Mouse (Mus musculus) erythroblast, adult 5-6 weeks (primary cell): ENCODE measurements around the gene Gcnt7. TPM values are rescaled to one million over a fixed set of nuclear protein-coding genes. Genes with fewer than 3 reads are reported as not detected.
A peak's percentile ranks its signal among the peaks of the same experiment; 100 is the strongest.

Source experiments
- ATAC-seq: replicated peaks from 2 replicates; pipeline ENCODE4 v1.8.0; 2016; ENCODE audit warnings: moderate number of reproducible peaks, mild to moderate bottlenecking, moderate TSS enrichment, inconsistent platforms; ENCODE audit not compliant: poor library complexity, low FRiP score, severe bottlenecking
- total RNA-seq, 2 experiments: library from RNA; stranded (forward) in 1 of 2; stranded (reverse) in 1 of 2; fragments of 150-400 nt in 1 of 2; fragments of 200-764, 138-1000 nt in 1 of 2; gene quantifications; 2 replicates each; pipeline versions ENCODE4 v1.2.3 to v1.2.4; 2015 to 2017; ENCODE audit warnings: low replicate concordance in 2 of 2

Gcnt7 gene
- not detected in 2 replicates for total RNA-seq (2015; ENCODE audit: low replicate concordance)
- total RNA-seq (2017; ENCODE audit: low replicate concordance): 1.1 TPM in 1 of 2 replicates, not detected in the other

- no peak for ATAC-seq
Observed at GRCm38 (mm10) chr2:172458496-172458895, at the start of gene Gcnt7. Gcnt7 (minus strand) TSS chr2:172458596.

- no peak for ATAC-seq
Observed at GRCm38 (mm10) chr2:172506121-172506520, 47.7 kb upstream of the Gcnt7 start.

DNA sequence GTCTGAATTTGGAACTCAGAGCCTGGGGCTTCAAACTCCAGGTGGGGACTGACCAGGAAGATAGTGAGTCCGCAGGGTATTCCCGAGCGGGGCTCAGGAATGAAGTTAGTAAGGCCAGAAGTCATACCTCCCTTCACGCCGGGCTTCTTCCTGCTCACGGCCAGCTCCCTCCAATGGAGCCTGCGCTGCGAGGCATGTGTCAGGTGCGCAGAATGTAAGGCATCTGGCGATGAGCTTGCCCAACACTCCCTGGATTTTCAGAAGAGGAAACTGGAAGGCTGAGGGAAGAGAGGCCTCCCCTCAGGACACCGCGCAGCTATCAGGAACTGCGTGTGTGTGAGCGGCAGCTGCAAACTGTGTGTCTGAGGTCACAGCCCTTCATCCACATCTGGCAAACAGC lies 43.8 kb upstream of the Gcnt7 start:
- no peak for ATAC-seq

DNA sequence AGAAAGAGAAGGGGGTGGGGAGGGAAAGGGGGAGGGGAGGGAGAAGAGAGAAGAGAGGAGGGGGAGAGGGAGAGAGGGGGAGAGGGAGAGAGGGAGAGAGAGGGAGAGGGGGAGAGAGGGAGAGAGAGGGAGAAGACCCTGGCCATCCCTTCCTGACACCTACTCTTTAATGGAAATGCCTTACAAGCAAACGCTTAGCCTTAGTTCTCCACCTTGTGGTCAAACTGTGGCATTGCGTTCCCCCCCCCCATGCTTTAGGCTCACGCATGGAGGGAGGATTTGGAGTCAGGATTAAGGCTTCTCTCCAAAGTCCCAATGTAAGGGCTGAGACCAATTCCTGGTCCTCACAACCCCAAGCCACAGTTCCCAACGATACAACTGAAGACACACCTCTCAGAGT lies 42.9 kb upstream of the Gcnt7 start:
- ATAC-seq: no peak

- no peak for ATAC-seq
Observed at GRCm38 (mm10) chr2:172500752-172501316, 42.4 kb upstream of the Gcnt7 start.

DNA sequence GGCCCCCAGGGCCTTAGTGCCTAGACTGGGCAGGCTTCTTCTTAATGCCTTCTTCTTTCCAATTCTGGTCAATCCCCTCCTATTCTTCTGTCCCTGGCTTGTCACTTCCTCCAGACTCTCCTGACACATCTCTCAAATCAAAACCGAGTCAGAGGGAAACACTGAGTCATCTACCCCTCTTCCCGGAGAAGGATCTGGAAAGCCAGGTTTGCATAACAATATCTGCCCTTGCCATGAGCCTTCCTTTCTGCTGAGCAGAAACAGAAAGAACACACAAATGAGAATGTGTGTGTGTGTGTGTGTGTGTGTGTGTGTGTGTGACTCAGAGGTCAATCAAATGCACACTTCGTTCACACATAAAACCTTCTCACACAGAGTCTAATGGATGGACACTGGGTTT lies 40.4 kb upstream of the Gcnt7 start:
- no peak for ATAC-seq

DNA sequence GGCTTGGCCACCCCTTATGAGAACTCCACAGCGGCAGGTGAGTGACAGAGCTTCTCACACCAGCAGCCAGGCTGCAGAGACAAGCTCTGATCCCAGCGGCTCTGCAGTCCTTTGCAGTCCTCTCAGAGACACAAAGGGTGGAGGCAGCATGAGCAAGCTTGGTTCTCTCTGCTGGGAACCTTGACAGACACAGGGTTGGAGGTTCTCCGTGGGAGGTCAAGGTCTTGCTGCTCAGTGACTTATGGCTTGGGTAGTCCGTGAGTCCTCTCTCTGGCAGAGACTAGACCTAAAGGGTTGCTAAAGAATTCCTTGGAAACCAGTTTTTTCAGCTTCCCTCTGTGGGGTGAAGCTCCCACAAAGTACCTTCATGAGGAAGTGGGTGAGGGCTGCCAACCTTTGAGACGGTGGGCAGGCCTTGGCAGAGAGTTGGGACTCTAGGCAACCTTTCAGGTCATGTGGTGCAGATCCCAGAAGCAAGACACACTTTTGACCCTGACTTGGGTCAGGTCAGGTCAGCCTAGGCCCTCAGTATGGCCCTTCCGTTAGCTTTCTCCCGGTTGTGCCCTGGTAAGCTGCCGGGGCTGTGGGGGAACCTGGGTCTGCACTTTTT lies 38.4 kb upstream of the Gcnt7 start:
- ATAC-seq: no peak

- ATAC-seq: no peak
Observed at GRCm38 (mm10) chr2:172484696-172485370, 26.4 kb upstream of the Gcnt7 start.

DNA sequence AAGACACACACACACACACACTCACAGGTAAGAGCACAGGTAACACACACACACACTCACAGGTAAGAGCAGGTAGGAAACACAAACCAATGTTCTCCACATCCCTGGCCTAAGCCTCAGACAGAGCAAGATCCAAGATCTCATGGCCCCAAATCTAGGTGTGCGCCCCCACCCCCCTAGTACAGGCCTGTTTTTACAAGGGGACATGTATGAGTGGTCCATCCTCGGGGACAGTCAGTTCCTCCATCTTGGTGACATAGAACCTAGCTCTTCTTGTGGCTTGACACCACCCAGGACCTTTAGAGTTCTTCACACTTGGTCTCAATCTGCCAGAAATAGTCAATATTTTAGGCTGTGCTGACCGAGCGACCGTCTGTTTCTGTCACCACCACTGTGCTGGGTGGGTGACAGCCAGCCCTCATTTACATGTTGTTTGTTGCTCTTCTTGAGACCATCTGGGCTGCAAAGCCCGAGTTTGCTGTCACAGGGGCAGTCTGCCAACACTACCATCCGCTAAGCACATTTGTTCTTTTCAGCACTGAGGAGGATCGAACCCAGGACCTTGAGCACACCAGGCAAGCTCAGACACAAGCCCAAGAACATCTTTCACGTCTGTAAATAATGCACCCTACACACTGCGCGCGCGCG lies 25.5 kb upstream of the Gcnt7 start:
- no peak for ATAC-seq

GRCm38 (mm10) chr2:172481654-172482385 lies 23.4 kb upstream of the Gcnt7 start:
- no peak for ATAC-seq

GRCm38 (mm10) chr2:172480296-172480695 lies 21.9 kb upstream of the Gcnt7 start:
- ATAC-seq: no peak

DNA sequence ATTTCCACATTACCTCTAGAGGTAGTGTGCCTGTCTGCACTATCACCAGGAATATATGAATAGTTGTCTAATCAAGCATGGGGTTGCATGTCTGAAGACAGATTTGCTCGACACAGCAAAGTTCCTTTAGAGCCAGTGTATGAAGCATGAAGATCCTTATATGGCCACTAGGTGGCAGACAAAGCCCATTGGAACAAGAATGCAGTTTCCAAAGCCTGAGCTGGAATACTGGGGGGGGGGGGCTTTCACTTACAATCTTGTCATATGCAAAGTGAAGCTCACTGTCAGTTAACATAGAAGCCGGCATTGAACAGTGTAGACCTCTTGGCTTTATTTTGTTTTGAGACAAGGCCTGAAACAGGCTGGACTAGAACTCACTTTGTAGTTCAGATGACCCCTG lies 19.5 kb upstream of the Gcnt7 start:
- ATAC-seq: peak; percentile 63; the same call in 1 of the 2 replicates

DNA sequence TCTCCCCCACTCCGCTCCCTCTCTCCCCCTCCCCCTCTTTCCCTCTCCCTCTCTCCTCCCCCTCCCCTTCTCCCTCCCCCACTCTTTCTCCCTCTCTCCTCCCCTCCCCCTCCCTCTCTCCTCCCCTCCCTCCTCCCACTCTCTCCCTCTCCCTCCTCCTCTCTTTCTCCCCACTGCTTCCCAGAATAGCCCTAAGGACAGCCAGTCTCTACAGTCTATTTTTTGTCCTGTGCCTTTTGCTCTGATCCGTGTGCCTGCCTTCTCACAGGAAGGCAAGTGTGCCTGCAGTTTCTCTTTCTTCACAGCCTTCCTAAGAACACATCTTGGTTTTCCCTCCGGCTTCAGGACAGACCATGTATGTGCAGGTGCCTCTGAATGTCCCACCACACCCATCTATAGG lies 19.0 kb upstream of the Gcnt7 start:
- no peak for ATAC-seq

DNA sequence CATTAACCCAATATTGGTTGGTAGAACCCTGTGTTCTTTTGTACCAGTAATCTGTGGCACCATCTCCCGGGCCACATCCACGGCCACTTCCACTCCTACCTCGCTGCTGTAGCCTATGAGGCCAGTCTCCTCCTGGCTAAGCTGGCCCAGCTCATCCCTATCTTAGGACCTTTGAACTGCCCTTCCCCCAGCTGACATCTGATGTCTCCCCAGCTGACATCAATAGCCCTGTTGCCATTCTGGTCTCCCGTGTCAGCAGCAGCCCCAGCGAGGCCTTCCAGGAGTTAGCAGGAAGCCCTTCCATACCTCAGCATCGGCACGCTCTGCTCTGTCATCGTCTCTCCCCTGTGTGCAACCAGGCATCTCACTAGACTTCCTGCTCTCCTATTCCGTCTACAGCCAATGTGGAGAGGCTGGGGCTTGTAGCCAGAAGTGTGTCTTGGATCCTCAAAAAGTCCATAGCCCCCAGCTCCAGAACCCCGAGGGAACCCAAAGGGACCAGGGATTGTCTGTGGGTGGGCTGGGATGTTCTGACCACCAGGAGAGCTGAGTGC lies 18.4 kb upstream of the Gcnt7 start:
- no peak for ATAC-seq

- no peak for ATAC-seq
Observed at GRCm38 (mm10) chr2:172474970-172475369, 16.6 kb upstream of the Gcnt7 start.

DNA sequence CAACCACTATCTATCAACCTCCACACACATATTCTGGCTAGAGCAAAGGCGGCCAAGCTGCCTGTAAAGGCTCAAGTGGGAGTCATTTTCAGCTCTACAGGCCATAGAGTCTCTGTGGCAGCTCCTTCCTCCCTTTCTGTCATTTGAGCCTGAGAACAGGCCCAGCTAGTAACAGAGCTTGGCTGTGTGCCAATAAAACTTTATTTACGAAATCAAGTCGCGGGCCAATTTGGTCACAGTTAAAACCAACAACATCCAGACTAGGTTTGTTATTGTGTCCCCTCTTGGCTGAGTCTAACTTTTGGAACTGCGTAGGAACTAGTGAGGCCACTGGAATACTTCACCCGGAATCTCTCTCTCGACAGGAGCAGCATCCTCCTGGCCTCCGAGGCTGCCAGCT lies 15.2 kb upstream of the Gcnt7 start:
- ATAC-seq: no peak

- ATAC-seq: no peak
Observed at GRCm38 (mm10) chr2:172472318-172472717, 13.9 kb upstream of the Gcnt7 start, which contains the start of gene Fam209. Fam209 (plus strand) TSS chr2:172472520.

- ATAC-seq: no peak
Observed at GRCm38 (mm10) chr2:172468346-172468819, 10.0 kb upstream of the Gcnt7 start.

DNA sequence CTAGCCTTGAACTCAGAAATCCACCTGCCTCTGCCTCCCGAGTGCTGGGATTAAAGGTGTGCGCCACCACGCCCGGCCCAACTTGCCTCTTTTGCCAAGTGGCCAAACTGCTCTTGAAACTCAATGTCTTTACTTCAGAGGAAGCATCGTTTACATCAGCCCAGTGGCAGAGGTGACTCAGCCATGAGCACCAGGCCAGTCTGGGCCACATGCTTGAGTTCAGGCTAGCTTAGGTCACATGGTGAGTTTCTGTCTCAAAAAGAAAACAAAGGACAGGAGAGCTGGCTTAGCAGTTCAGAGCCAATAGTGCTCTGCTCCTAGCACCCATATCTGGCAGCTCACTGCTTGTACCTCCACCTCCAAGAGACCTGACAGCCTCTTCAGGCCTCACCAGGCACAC lies 8.8 kb upstream of the Gcnt7 start:
- no peak for ATAC-seq
